Mouse (Mus musculus) lung, adult 2 months (tissue): ENCODE measurements around the gene Slamf9.

ENCODE experiments used
- CTCF ChIP-seq: fragments of 200-500 bp; IDR thresholded peaks from 2 replicates; pipeline ENCODE4 v1.5.1; 2011; ENCODE audit warnings: mild to moderate bottlenecking, low read length, control low read depth; ENCODE audit not compliant: insufficient read depth
- POLR2A ChIP-seq: fragments of 200-500 bp; IDR thresholded peaks from 2 replicates; pipeline ENCODE4 v1.6.1; 2011; ENCODE audit warnings: low read depth, mild to moderate bottlenecking, control low read depth, low read length, borderline replicate concordance; ENCODE audit errors: extremely low read depth

GRCm38 (mm10) chr1:172461602-172462001 is 13.6 kb upstream of the Slamf9 start:
- TF ChIP-seq CTCF (no peak), POLR2A (no peak)
